Mouse (Mus musculus): ENCODE data around the gene Figla. TPM values are rescaled to one million over a fixed set of nuclear protein-coding genes. Genes with fewer than 3 reads are reported as not detected.

The Figla gene
- total RNA-seq, 1 experiment from 2014 or later, result not detected

GRCm38 (mm10) chr6:86026632-86027292 is 10.8 kb downstream of the Figla start:
- no peak for ATAC-seq (replicated peaks; ENCODE audit: insufficient number of reproducible peaks, low FRiP score, low TSS enrichment, poor library complexity, severe bottlenecking)

DNA sequence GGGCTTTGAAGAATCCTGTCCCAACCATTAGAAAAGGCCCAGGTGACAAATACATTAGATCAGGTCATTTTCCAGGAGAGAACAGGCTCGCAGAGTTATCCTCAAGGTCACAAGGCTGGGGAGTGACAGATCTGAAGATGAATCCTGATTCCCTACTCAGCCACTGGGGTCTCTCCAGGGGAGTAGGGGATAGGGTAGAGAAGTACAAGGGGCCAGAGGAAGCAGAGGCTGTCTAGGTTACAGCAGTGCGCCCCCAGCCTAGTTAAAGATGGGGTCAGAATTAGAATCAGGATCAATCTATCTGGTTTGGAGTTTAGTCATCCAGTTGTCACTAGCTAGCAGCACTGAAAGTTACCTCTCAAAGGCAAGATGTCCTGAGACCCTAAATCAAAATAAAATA is 12.2 kb downstream of the Figla start:
- no peak for ATAC-seq (replicated peaks; ENCODE audit: insufficient number of reproducible peaks, low FRiP score, low TSS enrichment, poor library complexity, severe bottlenecking)

GRCm38 (mm10) chr6:86028601-86029322 is 12.8 kb downstream of the Figla start, which contains the start of gene Add2:
TSS of gene Add2 (plus strand) at chr6:86028681.
- ATAC-seq (replicated peaks; ENCODE audit: insufficient number of reproducible peaks, low FRiP score, low TSS enrichment, poor library complexity, severe bottlenecking), result no peak; the same call in 1 of the 2 replicates

DNA sequence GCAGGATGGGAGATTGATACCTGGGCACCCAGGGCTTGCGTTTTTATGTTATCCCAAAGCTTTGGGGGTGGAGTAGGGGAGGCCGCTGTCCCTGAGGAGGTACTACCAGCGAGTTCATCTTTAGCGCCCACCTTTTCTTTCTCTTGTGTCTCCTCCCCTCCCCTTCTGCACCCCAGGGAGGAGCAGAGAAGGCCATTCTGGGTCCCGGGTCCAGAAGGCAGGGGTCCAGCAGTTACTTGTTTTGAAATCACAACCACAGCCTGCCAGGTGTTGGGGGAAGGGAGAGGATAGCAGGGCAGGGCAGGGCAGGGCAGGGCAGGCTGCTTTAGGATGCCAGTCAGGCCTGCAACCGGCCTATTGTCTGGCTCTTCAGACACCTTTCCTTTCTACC is 13.3 kb downstream of the Figla start:
- no peak for ATAC-seq (replicated peaks; ENCODE audit: insufficient number of reproducible peaks, low FRiP score, low TSS enrichment, poor library complexity, severe bottlenecking)

DNA sequence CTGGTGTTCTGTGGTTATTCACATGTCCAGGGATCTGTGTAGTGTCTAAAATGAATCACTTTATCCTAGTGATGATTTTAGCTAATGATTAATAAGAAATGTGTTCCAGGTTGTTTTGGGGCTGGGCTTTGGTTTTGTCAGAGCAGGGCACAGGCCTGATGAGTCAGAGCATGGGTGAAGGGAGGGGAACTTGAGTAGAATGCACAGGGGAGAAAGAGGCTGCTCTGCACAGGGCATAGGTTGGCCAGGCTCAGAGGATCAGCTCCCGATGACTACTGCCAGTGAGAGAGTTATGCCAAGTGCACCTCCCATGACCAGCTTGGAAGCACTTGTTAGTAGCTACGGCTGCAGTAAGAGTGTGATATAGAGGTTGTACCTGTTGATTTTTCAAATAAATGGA is 15.6 kb downstream of the Figla start:
- ATAC-seq (replicated peaks; ENCODE audit: insufficient number of reproducible peaks, low FRiP score, low TSS enrichment, poor library complexity, severe bottlenecking), result no peak

DNA sequence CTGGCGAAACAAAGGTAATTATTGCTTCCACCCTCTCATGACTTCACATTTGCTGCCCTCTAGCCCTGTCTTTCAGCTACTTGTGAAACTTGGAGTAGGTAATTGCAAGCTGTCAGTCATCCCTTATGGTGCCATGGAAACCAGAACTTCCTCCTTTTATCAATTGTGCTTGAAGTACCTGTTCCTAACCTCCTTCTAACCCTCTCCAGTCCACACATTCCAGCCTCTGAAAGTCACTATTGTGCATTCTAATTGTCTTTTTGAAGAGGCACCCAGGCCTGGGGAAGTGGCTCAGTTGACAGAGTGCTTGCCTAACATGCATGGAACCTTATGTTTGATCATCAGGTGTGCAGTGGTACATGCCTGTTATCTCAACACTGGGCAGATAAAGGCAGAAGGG is 17.7 kb downstream of the Figla start:
- ATAC-seq (replicated peaks; ENCODE audit: insufficient number of reproducible peaks, low FRiP score, low TSS enrichment, poor library complexity, severe bottlenecking), result no peak

- ATAC-seq (replicated peaks; ENCODE audit: insufficient number of reproducible peaks, low FRiP score, low TSS enrichment, poor library complexity, severe bottlenecking), result no peak
Observed at GRCm38 (mm10) chr6:86038901-86039300, 22.9 kb downstream of the Figla start.

DNA sequence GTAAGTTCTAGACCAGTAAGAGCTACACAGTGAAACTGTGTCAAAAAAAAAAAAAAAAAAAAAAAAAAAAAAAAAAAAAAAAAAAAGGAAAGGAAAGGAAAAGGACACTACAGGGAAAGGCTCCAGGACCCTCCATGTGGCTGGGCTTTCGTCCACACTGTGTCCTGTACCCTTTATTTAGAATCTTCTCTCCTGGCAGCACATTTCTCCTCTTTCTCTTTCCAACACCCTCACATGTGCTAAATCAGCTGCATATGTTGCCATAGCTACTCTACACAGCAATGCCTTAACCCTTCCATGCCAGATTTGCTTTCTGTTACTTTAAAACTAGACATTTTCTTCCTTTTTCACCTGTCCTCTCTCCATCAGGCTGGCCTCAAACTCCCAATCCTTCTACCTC is 24.2 kb downstream of the Figla start:
- no peak for ATAC-seq (replicated peaks; ENCODE audit: insufficient number of reproducible peaks, low FRiP score, low TSS enrichment, poor library complexity, severe bottlenecking)

GRCm38 (mm10) chr6:86047510-86047909 is 31.5 kb downstream of the Figla start:
- ATAC-seq (replicated peaks; ENCODE audit: insufficient number of reproducible peaks, low FRiP score, low TSS enrichment, poor library complexity, severe bottlenecking), result no peak

DNA sequence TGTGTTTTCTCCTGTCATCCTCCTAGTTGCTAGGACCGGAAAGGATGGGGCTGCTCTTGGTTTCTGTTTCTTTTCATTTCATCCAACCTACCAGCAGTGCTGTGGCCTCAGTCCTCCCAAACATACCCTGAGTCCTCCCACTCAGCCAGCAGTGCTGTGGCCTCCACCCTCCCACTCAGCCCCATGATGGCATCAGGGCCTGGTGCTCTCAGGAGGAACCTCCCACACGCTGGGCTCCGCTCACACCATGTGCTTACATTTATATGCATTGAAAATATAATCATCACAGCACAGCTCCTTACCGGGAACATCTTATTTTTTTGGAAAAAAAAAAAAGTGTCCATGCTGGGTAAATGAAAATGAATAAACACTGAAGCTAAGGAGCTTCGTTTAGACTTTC is 32.5 kb downstream of the Figla start:
- no peak for ATAC-seq (replicated peaks; ENCODE audit: insufficient number of reproducible peaks, low FRiP score, low TSS enrichment, poor library complexity, severe bottlenecking)

DNA sequence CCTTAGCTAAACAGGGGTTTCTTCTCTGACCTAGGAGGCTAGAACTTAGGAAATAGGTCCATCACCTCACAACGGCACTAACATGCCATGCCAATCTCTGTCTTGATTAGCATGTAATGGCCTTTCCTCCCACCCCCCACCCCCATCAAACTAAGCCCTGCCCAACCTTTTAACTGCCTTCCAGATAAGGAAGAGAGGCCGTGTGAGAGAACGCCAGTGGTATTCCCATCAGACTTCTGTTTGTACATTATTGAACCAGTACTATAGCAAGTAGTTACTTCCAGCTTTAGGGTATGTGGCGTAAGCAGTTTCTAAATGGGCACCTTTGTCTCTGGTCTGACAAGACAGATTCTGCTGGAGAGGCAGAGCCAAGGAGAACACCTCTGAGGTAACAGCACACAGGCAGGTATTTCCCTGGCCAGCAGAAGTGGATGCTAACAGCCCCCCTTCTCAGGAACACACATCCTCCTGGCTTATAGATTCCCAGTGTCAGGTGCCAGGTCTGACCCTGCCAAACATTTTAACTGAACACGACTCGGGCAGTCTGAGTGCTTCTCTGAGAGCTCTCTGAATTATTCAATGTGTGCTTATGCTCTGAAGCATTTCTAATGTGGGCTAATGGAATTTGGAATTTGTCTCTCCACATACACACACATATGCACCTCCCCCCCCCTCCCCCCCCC is 34.8 kb downstream of the Figla start:
- ATAC-seq (replicated peaks; ENCODE audit: insufficient number of reproducible peaks, low FRiP score, low TSS enrichment, poor library complexity, severe bottlenecking), result no peak

- ATAC-seq (replicated peaks; ENCODE audit: insufficient number of reproducible peaks, low FRiP score, low TSS enrichment, poor library complexity, severe bottlenecking), result no peak
Observed at GRCm38 (mm10) chr6:86052032-86052459, 36.1 kb downstream of the Figla start.

DNA sequence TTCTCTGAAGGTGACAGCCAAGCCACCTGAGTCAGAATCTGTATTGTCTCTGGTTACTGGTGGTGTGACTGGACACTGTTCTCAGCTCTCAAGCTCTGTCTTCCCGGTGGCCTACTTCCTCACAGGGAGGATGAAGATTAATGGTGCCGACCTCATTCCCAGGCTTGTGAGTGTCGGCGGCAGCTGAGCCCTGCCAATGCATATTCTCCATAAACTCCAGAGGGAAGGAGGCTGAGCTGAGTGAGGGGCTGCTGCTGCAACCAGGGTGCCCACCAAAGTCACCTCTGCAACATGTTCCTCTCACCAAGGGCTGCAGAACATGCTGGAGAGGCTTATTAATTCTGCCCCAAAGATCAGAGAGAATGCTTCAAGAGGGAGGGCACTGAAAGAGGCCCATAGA is 36.6 kb downstream of the Figla start:
- no peak for ATAC-seq (replicated peaks; ENCODE audit: insufficient number of reproducible peaks, low FRiP score, low TSS enrichment, poor library complexity, severe bottlenecking)

GRCm38 (mm10) chr6:86053099-86053498 is 37.1 kb downstream of the Figla start:
- no peak for ATAC-seq (replicated peaks; ENCODE audit: insufficient number of reproducible peaks, low FRiP score, low TSS enrichment, poor library complexity, severe bottlenecking)

DNA sequence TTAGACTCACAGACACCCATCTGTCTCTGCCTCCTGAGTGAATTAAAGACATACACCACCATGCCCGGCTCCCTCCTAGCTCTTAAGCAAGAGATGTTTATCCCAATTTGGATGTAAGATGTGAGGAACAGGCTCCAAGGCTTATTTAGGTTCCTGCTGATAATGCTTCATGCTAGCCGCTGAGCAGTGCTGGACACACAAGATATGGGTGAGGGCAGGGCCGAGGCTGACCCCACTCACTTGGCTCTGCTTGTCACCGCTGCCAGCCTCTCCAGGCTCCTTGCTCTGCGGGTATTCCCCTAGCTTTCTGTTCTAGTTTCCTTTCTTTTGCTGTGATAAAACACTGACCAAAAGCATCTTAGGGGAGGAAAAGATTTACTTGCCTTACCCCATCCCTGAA is 37.6 kb downstream of the Figla start:
- ATAC-seq (replicated peaks; ENCODE audit: insufficient number of reproducible peaks, low FRiP score, low TSS enrichment, poor library complexity, severe bottlenecking), result no peak

GRCm38 (mm10) chr6:86058475-86058874 is 42.5 kb downstream of the Figla start:
- no peak for ATAC-seq (replicated peaks; ENCODE audit: insufficient number of reproducible peaks, low FRiP score, low TSS enrichment, poor library complexity, severe bottlenecking)

DNA sequence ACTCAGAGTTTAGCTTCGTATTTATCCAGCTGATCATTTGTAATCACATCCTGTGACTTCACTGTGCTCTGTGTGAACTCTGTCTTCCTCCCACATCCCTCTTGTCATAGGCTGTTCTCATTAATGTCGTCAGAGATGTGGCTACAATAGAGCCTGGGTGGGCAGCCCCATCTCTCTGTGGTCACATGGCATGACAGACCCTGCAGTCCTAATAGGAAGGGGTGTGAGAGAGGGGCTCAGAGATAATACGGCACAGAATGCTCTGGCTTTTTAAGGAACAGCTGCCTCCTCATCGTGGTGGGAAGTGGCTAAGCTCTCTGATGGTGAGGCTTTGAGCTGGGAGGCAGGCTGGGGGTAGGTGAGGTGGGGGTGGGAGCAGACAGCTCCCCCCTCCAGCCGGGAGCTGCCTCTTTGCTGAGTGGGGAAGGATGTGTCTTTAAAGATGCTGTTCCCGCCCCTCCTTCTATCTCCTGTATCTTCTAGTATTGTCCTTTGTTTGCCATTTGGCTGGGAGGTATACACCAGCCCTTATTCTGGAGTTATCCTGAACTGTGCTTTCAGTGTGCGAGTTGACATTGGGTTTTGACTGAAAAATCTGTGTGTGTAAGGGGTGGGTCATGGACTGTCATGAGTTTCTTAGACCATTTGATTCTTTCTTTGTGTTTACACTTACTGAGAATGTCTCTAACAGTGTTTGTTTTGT is 43.3 kb downstream of the Figla start:
- no peak for ATAC-seq (replicated peaks; ENCODE audit: insufficient number of reproducible peaks, low FRiP score, low TSS enrichment, poor library complexity, severe bottlenecking)

DNA sequence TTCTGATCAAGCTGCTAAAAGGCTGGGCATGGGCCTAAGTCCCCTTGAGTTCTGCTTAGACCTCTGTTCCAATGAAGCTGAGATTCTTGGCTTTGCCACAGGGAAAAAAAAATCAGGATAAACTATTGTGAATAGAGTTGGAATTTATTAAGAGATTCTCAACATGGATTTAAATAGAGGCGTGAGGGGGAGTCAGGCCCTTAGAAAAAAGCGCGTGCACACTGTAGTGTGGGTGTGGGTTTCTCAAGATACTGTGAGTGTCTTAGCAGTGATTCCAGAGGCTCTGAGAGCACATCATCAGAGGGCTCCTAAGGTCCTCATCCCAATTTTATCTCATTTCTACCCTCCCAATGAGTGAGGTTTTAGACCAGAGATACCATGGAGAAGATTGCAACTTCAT is 44.2 kb downstream of the Figla start:
- ATAC-seq (replicated peaks; ENCODE audit: insufficient number of reproducible peaks, low FRiP score, low TSS enrichment, poor library complexity, severe bottlenecking), result no peak

DNA sequence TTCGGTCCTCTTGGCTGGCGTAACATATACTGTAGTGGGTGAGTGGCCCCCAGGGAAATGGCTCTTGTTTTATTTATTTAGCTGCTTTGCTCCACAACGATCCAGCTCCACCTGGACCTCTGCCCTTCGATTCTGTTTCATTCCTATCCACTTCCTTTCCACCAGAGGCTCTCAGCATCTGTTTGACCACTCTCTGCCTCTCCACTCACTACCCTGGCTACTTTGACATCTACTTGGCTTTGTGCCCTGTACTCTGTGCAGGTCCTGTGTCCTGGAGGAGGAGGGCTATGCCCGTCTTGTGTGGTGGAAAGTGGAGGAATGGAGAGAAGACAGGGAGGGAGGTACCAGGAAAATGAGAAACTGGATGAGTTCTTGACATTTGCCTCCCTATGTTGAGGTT is 46.3 kb downstream of the Figla start:
- no peak for ATAC-seq (replicated peaks; ENCODE audit: insufficient number of reproducible peaks, low FRiP score, low TSS enrichment, poor library complexity, severe bottlenecking)

Data from monocyte, adult 5-6 weeks (primary cell).